Mouse (Mus musculus): Measurements from ENCODE around the gene Rab17.

Gene Rab17

GRCm38 (mm10) chr1:90998891-90999611 lies 29.6 kb upstream of the Rab17 start:
- POLR2A ChIA-PET = interaction anchor here in 1 of 4 experiments (1.0 to 1.6 kb wide), 3 partner anchors 54 to 414 kb away, joined by 3 read pairs; partner anchors contain the start of genes Hes6 and Ube2f
- CTCF ChIA-PET = interaction anchor here in 1 of 4 experiments (1.3 kb wide), 1 partner anchor 26 kb away, joined by 3 read pairs; no protein-coding TSS in a partner anchor

- ChIA-PET CTCF (interaction anchor here (0.6 to 2.0 kb wide), 5 partner anchors 25 to 347 kb away, joined by 3 to 10 read pairs (median 3); partner anchors contain the start of gene Rab17 (in 1 of the 4)), POLR2A (interaction anchor here in 1 of 4 experiments (1.0 to 1.6 kb wide), 3 partner anchors 54 to 415 kb away, joined by 3 read pairs; partner anchors contain the start of genes Hes6 and Ube2f)
These were observed 28.9 kb upstream of the Rab17 start, which contains the start of gene Lrrfip1 for GRCm38 (mm10) chr1:90998268-90998890. Lrrfip1 (plus strand) TSS chr1:90998737.

- CTCF ChIA-PET = interaction anchor here in 1 of 4 experiments (1.0 to 2.0 kb wide), 2 partner anchors 24 to 28 kb away, joined by 3 to 10 read pairs; partner anchors contain the start of gene Rab17
- POLR2A ChIA-PET = no interaction called here
These were observed 28.2 kb upstream of the Rab17 start for GRCm38 (mm10) chr1:90997641-90998040.

- CTCF ChIA-PET = interaction anchor here in 1 of 4 experiments (2.0 kb wide), 1 partner anchor 24 kb away, joined by 10 read pairs; no protein-coding TSS in a partner anchor
- POLR2A ChIA-PET = no interaction called here
These were observed 27.7 kb upstream of the Rab17 start for GRCm38 (mm10) chr1:90997136-90997535.

- ChIA-PET POLR2A (no interaction called here), CTCF (no interaction called here)
These were observed 26.5 kb upstream of the Rab17 start for GRCm38 (mm10) chr1:90995916-90996315.

GRCm38 (mm10) chr1:90981346-90981745 lies 11.9 kb upstream of the Rab17 start:
- ChIA-PET POLR2A (no interaction called here), CTCF (interaction anchor here in 1 of 4 experiments (1.4 kb wide), 1 partner anchor 199 kb away, joined by 4 read pairs; the partner anchor contains the start of gene Ramp1)

- ChIA-PET POLR2A (interaction anchor here in 1 of 4 experiments (0.6 kb wide), 1 partner anchor 172 kb away, joined by 3 read pairs; no protein-coding TSS in a partner anchor), CTCF (interaction anchor here in 2 of 4 experiments (0.5 to 1.4 kb wide), 2 partner anchors 81 to 199 kb away, joined by 3 to 4 read pairs; partner anchors contain the start of gene Ramp1 (in 1 of the 2))
These were observed 11.3 kb upstream of the Rab17 start for GRCm38 (mm10) chr1:90980638-90981330.

GRCm38 (mm10) chr1:90975960-90976359 lies 6.5 kb upstream of the Rab17 start:
- ChIA-PET POLR2A (no interaction called here), CTCF (interaction anchor here in 3 of 4 experiments (0.5 to 3.6 kb wide), 4 partner anchors 45 to 335 kb away, joined by 3 to 26 read pairs (median 6); no protein-coding TSS in a partner anchor)

- ChIA-PET POLR2A (interaction anchor here in 3 of 4 experiments (0.6 to 0.8 kb wide), 3 partner anchors 135 to 425 kb away, joined by 3 to 4 read pairs (median 4); partner anchors contain the start of gene Cops8 (in 1 of the 3)), CTCF (interaction anchor here in 2 of 4 experiments (0.6 to 3.6 kb wide), 6 partner anchors 42 to 765 kb away, joined by 4 to 34 read pairs (median 8); partner anchors contain the start of genes Erfe (in 1 of the 2) and Ube2f (in 1 of the 2))
These were observed 5.6 kb upstream of the Rab17 start for GRCm38 (mm10) chr1:90974906-90975649.

GRCm38 (mm10) chr1:90973574-90973911 lies 4.1 kb upstream of the Rab17 start:
- POLR2A ChIA-PET = interaction anchor here in 3 of 4 experiments (0.8 to 1.3 kb wide), 6 partner anchors 48 to 324 kb away, joined by 3 to 5 read pairs (median 3); partner anchors contain the start of genes Scly (in 1 of the 3) and Ube2f (in 1 of the 3)
- CTCF ChIA-PET = interaction anchor here (0.5 to 3.6 kb wide), 45 partner anchors 9 to 876 kb away, joined by 3 to 34 read pairs (median 4); partner anchors contain the start of genes Erfe (in 2 of the 4), Ube2f (in 2 of the 4), Lrrfip1 (in 1 of the 4) and Mlph (in 1 of the 4)

- ChIA-PET POLR2A (interaction anchor here in 3 of 4 experiments (0.8 to 1.3 kb wide), 5 partner anchors 49 to 325 kb away, joined by 3 to 5 read pairs (median 3); partner anchors contain the start of gene Scly (in 1 of the 3)), CTCF (interaction anchor here (0.5 to 3.6 kb wide), 48 partner anchors 9 to 875 kb away, joined by 3 to 34 read pairs (median 4); partner anchors contain the start of genes Erfe (in 2 of the 4), Ube2f (in 2 of the 4), Lrrfip1 (in 1 of the 4) and Mlph (in 1 of the 4))
These were observed 3.6 kb upstream of the Rab17 start for GRCm38 (mm10) chr1:90972911-90973573.

- POLR2A ChIA-PET = interaction anchor here in 2 of 4 experiments (0.8 to 1.8 kb wide), 5 partner anchors 42 to 366 kb away, joined by 3 to 4 read pairs (median 3); partner anchors contain the start of genes Cops8 (in 1 of the 2) and Rbm44 (in 1 of the 2)
- CTCF ChIA-PET = interaction anchor here in 2 of 4 experiments (0.5 to 0.9 kb wide), 4 partner anchors 28 to 509 kb away, joined by 3 to 4 read pairs (median 3); partner anchors contain the start of gene Lrrfip1 (in 1 of the 2)
These were observed 475 bp upstream of the Rab17 start for GRCm38 (mm10) chr1:90969881-90970390.

GRCm38 (mm10) chr1:90968649-90969048 lies 812 bp downstream of the Rab17 start:
- CTCF ChIA-PET = interaction anchor here in 1 of 4 experiments (0.6 kb wide), 1 partner anchor 50 kb away, joined by 3 read pairs; no protein-coding TSS in a partner anchor

GRCm38 (mm10) chr1:90967583-90967982 lies 1.9 kb downstream of the Rab17 start:
- CTCF ChIA-PET = interaction anchor here in 2 of 4 experiments (0.6 to 0.7 kb wide), 2 partner anchors 12 to 1060 kb away, joined by 3 to 4 read pairs; no protein-coding TSS in a partner anchor
- POLR2A ChIA-PET = no interaction called here

More at GRCm38 (mm10) chr1:90968649-90969048, 812 bp downstream of the Rab17 start:
- POLR2A ChIA-PET = interaction anchor here in 1 of 4 experiments (1.0 kb wide), 1 partner anchor 41 kb away, joined by 3 read pairs; no protein-coding TSS in a partner anchor

- ChIA-PET POLR2A (interaction anchor here in 1 of 4 experiments (0.7 kb wide), 1 partner anchor 59 kb away, joined by 4 read pairs; no protein-coding TSS in a partner anchor), CTCF (interaction anchor here in 2 of 4 experiments (0.8 to 2.0 kb wide), 2 partner anchors 10 to 375 kb away, joined by 4 read pairs; no protein-coding TSS in a partner anchor)
These were observed 6.5 kb downstream of the Rab17 start for GRCm38 (mm10) chr1:90962994-90963393.

GRCm38 (mm10) chr1:90962526-90962925 lies 6.9 kb downstream of the Rab17 start:
- ChIA-PET POLR2A (no interaction called here), CTCF (interaction anchor here (0.8 to 1.9 kb wide), 4 partner anchors 11 to 375 kb away, joined by 3 to 7 read pairs (median 4); no protein-coding TSS in a partner anchor)

All from embryonic stem cell, embryonic (primary cell).